Mouse (Mus musculus): ENCODE data around the gene Hexim2.

Hexim2 gene

DNA sequence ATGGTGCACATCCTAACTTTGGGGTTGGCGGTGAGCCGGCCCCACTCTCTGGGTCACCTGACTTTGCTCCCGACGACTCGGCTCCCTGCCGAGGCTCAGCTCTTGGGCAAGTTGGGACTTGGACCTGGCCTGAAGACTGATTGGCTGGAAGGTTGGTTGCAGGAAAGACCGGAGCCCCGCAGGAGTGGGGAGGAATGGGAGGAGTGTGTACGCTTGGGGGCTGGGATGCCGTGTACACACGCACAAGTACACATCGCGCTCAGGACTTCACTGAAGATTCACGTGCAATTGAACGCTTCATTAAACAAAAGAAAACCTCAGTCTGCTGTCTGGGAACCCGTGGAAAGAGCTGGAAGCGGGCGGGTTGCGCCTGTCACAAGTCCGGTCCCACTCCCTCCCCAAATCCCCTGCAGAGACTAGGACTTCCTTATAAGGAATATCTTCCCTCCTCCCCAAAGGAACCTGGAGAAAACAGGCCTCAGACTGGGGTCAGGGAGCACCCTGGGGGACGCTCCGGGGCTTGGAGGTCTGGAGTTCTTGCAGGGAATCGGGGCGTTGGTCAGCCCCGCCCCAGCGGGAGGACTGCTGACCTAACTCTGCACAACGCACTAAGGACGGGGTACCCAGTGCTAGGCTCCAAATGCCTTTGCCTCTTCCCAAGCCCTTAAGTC is 20.2 kb upstream of the Hexim2 start:
- peak; percentile 71 for DNase-seq (ENCODE audit: low read depth, low spot score)

DNA sequence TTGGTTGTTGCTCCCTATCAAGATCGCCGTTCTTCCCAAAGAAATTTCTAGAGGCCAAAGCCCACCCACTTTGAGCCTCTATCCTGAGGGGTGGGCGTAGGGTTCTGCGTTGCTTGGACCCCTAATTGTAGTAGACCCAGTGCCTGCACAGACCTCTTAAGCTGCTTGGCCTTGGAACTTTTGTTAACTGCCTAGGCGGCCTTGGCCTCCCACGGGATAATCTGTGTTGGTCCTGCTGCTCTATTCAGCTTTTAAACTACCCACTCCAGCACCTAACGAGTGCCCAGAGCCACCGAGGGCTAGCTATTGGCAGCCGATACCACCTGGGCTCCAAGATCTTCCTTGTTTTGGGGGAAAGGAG is 19.7 kb upstream of the Hexim2 start:
- no peak for DNase-seq (ENCODE audit: low read depth, low spot score)

DNA sequence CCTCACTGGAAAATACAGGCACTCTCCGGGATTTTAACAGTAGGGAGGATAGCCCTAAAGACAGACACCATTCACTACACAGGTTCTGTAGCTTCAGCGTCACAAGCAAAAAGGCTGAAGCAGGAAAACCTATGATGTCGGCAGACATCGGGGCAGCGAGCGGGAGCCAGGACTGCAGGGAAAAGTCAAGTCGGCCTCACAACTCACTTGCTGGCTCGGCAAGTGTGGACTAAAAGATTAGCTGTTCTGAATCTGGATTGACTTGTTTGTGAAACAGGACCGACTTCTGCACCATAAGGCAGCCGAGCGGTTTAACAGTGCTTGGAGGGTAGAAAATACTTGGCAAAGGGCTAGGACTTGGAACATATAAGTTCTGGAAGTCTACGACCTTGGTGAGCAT is 19.2 kb upstream of the Hexim2 start:
- DNase-seq (ENCODE audit: low read depth, low spot score): no peak

DNA sequence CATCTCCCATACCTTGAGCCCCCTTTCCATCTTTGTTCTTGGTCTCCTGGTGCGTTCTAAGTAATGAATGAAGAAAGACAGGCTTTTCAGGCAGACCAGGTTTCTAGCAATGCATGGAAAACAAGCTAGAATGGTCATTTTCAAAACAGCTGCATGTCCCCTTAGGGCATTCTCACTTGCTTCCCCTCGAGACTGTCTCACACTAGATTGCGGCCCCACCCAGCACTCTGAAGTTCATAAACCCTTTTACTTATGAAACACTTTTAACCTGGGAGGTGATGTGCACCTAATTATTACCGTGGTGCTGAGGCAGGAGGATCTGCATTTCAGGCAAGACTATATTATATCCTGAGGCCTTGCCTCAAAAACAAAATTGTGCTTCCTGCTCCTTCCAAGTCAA is 18.5 kb upstream of the Hexim2 start:
- no peak for DNase-seq (ENCODE audit: low read depth, low spot score)

DNA sequence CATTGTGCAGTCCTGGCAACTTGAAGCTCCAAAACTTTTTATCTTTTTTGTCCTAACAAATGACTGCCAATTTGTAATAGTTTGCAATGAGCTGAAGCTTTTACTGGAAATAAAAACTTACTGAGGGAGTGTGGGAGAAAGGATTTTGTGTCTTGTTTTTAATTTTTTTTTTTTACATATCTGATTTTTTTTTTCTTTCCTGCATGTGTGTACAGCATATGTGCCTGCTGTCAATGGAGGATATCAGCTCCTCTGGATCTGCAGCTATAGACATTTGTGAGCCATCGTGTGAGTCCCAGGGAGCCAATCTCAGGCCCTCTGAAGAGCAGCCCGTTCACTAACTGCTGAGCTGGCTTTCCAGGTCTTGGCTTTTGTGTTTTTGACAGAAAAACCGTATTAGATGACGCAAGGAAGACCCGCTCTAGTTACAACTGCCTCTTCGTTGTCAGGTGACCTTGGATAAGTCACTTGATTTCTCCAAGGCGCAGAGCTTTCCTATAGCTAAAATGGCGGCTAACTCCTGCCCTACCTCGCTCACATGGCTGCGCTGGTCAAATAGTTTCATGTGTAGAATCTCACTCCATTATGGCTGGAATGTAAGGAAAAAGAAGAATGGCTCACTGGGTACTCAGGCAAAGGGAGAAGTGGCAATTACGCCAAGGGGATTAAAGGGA is 17.8 kb upstream of the Hexim2 start:
- no peak for DNase-seq (ENCODE audit: low read depth, low spot score)

DNA sequence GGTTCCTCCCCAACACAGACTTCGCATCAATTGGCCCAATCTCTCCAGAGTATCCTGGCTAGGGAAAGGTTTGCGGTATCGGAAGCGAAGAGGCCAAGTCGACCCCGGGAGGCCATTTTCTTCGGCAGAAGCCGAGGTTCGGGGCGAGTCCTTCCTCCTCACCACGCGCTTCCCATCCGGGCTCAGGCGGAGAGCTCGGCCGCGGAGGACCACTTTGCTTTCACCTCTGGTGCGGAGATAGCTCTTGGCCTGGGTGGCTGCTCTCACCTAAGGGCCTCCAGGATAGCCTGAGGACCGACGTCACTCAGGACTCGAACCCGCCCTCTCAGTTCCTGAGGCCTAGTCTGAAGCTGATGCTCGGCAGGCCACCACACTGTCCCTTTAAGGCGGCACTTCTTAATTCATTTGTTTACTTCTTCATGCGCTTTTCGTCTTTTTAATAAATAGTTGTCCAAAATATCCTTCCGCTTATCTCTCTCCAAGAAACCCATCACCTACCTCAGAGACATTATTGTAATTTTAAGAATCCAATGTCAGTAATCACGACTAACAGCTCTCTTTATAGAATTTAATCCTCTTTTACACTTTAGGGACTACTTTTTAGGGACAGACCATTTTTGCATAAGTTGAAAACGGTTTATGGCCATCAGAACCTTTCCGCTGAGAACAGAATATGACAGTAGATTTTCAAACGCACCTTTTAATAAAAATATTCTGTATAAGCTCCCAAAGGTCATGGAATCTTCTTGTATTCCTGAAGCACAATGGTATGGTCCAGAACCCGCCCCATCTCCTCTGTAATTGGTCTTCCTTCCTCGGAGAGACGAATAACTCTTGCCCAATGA is 16.8 kb upstream of the Hexim2 start:
- peak; percentile 73 for DNase-seq (ENCODE audit: low read depth, low spot score)

DNA sequence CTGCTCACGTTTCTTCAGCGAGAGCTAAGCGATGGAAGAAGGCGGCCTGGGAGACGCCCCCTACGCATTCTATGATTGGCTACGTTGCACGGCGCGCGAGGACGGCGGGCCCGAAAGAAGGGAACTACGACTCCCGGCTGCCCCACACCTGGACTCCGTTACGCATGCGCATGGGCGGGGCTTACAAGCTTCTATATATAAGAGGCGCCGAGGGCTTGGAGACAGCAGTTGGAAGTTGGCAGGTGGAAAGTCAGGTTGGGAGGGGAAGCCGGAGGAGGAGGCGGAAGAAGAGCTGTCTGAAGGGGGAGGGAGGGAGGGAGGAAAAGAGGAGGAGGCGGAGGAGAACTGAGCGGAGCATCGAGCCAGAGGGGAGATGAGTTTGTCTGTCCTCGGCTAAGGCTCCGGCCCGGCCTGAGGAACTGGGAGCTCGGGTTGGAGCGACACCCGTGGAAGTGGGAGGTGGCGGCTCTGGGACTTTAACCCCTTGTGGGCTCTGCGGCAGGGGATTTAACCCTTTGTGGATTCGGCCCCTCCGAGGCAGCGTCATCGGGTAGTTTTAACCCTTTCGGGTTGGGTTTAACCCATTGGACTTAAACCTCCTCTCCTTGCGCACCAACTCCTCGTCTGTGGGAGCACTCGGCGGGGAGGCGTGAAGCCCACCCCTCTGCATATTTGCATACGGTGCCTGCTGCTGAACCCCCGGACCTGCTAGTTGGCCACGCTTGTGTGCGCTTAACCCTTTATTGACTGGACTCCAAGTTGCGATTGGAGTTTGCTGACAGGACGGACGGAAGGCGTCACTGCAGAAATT is 16.0 kb upstream of the Hexim2 start, which contains the start of gene Hexim1:
Hexim1 (plus strand) TSS at position 224 of the 811 bp plus-strand sequence.
- peak; percentile 100 for DNase-seq (ENCODE audit: low read depth, low spot score)

DNA sequence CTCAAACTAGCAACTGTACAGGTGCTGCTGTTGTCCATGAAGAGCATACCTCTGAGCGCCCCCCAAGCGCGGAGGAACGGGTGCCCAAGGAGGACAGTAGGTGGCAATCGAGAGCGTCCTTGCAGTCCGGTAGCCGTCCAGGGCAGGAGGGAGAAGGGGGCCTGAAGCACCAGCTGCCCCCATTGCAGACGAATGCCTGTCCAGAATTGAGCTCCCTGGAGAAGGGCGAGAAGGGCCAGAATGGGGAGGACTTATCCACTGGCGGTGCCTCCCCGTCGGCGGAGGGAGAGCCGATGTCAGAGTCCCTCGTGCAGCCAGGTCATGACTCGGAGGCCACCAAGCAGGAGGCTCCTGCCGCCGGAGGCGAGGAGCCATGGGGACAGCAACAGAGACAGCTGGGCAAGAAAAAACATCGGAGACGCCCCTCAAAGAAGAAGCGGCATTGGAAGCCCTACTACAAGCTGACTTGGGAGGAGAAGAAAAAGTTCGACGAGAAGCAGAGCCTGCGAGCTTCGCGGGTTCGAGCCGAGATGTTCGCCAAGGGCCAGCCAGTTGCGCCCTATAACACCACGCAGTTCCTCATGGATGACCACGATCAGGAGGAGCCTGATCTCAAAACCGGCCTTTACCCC is 15.2 kb upstream of the Hexim2 start:
- no peak for DNase-seq (ENCODE audit: low read depth, low spot score)

DNA sequence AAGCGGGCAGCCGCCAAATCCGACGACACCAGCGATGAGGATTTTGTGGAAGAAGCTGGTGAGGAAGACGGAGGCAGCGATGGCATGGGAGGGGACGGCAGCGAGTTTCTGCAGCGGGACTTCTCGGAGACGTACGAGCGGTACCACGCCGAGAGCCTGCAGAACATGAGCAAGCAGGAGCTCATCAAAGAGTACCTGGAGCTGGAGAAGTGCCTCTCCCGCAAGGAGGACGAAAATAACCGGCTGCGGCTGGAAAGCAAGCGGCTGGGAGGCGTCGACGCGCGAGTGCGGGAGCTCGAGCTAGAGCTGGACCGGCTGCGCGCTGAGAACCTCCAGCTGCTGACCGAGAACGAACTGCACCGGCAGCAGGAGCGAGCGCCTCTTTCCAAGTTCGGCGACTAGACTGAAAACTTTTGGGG is 14.6 kb upstream of the Hexim2 start:
- DNase-seq (ENCODE audit: low read depth, low spot score): no peak

DNA sequence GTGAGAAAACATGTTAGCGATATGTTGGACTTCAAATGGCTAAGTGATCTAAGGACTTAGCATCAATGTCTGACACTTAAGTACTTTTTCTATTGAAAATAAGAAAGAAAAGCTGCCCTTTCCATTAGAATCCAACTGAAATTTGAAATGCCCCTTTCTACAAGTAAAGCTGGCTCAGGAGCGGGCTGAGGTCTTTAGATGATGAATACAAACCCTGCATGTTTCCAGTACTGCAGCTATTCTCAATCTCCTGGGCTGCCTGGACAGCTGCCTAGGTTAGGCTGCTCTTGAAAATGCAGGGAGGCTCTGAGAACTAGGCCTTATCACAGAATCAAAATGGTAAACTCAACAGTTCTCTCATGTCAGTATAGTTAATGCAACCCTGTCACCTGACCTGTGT is 13.4 kb upstream of the Hexim2 start:
- DNase-seq (ENCODE audit: low read depth, low spot score): no peak

DNA sequence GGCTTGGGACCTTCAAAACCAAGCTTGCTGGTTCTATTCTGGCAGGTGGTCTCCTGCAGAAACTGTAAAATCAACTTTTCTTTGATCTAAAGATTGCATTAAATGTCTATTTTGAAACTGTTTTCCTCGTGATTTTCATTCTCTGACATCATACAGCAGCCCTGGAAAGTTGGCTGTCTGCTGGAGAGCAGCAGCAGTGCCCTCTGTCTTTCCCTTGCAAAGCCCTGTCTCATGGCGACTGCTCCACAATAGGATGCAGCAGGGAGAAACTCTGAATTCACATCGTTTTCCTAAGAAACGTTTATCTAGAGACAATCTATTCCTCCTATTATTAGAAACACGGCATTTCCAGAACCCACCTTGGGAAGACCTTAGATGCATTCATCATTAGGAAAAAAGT is 12.6 kb upstream of the Hexim2 start:
- DNase-seq (ENCODE audit: low read depth, low spot score): no peak

DNA sequence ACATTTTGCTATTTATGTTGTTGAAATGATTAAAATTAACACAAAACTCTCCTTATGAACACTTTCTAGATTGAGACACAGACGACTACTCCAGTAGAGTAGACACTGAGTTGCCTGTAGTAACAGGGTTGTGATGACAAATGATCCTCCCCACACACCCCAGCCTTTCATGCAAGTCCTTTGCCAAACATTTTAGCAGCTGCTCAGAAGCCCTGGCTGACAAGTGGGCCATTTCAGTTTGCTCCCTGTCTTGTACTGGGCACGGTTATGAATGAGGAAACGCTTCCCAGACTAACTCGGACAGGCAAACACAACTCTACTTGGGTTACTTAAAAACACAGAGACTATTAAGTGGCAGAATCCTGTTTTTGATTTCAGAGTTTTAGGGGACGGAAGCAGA is 11.9 kb upstream of the Hexim2 start:
- DNase-seq (ENCODE audit: low read depth, low spot score): no peak

DNA sequence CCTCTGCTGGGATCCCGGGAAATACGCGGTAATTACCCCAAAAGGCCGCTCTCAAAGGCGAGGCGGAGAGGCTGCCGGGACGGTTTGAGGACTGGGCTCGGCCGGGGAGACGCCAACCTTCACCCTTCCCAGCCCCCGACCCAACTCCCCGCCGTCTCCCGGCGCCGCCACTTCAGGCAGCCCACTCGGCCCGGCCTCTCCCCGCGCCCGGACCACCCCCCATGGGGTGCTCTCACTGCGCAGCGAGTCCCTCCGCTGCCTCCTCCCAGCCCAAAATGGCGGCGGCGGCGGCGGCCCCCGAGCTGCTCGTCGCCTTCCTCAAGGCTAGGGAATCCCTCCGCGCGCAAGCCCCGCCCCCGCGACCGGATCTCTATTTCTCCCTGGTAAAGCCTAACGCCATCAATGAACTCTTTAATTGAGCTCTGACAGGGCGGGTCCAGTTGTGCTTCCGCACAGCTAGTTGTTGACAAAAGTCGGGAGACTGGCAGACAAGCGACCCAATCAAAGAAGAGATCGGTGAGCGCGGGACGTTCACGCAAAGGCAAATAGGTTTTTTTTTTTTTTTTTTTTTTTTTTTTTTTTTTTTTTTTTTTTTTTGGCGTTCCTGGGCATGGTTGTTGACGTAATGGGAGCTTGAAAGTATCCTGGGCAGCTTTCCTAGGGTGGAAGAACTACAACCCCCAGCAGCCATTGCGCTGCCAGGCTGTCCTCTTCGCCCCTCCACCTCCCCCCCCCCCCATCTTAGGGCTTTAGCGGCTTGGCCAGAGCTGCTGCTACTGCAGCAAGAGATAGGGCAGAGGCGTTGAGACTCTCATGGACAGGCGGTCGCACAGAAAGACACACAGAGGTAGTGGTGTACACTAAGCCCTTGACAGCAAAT is 587 bp downstream of the Hexim2 start:
- peak; percentile 100 for DNase-seq (ENCODE audit: low read depth, low spot score)

DNA sequence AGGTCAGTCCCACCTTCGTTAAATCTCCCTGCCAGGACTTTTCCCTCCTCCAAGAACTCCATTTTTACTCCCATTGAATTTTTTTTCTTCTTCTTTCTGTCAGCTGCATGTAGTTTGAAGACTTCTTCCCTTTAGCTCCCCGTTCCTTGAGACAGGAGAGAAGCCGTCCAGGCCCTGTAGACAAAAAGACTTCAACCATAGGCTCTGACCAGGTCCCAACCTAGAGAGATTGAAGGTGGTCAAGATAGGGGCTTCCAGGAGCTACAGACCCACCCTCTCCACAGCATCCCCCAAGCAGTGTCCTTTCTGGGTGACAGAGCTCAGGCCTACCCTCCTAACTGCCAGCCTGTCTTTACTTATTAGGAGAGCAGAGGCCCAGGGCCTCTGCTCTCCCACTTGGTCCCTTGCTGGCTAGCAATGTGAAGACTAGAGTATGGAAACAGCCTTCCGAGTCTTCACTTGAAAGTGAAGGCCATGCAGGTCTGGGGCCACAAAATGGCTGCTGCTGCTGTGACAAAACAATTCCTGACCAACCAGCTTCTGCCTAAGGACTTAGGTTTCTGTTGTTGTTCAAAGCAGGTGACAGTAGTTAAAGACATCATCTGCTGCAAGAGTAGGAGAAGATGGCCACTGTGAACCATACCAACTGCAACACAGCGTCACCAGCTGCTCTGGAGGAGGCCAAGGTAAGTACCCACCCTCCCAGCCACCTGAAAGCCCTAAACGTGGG is 1.4 kb downstream of the Hexim2 start:
- no peak for DNase-seq (ENCODE audit: low read depth, low spot score)

DNA sequence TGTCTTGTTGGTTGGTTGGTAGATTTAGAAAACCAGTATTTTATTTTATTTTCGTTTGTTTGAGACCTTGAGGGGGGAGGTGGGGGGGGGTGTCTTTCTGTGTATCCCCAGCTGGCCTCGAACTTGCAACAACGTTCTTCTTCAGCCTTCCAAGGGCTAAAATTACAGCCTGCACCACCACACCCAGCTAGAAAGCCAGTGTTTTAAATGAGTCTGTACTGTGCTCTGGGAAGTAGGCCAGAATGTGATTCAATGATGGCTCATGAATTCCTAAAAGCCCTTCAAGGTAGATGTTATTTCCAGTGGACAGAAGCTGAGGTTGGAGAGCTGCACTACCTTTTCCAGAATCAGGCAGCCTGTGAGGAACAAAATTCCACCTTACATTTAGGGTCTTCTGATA is 2.0 kb downstream of the Hexim2 start:
- DNase-seq (ENCODE audit: low read depth, low spot score): no peak

DNA sequence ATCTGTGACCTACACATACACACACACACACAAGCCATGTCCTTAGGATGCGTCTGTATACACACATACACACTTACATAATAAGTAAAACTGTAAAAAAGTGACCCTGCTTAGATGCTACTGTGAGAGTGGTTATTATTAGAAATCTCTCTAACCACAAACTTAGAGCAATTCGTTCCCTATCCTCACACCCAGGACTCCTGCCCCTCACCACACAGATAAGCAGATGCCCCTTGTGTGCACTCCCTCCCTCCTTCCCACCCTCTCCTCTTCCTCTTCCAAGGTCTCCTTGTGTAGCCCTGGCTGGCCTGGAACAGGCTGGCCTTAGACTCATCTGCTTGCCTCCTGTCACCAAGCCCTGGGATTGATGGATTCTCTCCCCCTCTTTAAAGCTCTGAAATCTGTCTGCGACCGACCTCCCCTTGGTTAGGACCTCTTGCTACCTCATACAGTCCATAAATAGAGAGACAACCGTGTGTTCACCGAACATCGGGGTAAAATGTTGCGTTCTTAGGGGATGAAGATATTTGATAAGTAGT is 3.9 kb downstream of the Hexim2 start:
- no peak for DNase-seq (ENCODE audit: low read depth, low spot score)

DNA sequence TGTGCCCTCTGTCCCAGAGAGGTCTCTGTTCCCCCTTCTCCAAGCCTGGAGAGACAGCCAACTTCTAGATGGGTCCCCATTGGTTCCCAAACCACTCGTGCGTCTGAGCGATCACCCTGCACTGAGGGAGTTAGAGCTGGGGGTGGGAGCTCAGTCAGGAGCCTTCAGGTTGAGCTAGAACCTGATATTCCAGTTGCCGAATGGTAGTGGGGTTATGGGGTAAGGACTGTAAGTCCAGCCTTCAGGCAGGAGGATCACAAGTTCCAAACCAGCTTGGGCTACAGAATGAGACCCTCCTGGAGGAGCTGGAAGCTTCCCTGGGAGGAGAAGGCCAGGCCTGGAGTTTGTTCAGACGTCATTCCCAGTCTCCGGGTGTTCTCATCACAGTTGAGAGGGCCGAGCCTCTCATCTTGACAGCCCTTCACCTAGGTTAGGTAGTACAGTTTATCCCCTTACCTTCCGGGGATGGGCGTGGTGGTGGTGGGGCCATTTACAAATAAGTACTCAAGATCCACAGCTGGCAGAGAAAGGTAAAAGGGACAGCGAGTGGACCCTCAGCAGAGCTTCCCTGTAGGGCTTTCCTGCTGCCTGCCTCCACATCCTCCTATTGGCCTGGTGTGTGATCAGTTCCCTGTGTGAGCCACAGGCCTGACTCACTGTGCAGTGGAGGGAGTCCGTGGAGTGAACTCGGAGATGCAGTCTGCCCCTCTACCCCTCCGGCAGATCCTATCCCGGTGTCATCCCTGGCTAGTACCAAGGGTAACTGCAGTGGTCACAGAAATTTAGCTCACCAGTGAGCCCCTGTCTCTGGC is 7.9 kb downstream of the Hexim2 start:
- no peak for DNase-seq (ENCODE audit: low read depth, low spot score)

DNA sequence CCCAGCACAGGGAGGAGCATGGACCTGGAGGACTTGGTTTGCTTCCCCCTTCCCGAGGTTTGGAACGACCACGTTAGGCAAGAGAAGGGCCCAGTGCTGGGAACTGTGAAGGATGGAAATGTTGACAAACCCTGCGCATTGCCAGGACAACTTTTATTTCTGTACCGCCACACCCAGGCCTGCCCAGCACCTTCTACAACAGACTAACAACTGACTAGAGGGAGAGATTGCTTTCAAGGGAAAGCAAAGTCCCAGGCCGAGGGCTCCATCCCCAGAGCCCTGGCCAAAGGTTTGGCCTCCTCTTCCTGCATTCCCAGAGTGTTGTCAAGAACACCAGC is 8.5 kb downstream of the Hexim2 start:
- no peak for DNase-seq (ENCODE audit: low read depth, low spot score)

Data from WW6 (cell line).